ENCODE assay signal across 20 mouse cellular contexts in genomic region chr12:83163721-83164120, GRCm38 (mm10).
DNase-seq lines count a peak whose midpoint lies in the region; ATAC-seq and TF ChIP-seq lines count a peak whose summit lies in the region.
"Had no signal": no experiment of that assay in that cellular context is flagged by ENCODE, and none has a peak within 500 bp of the region (broad histone marks: within the 10 kb centered on the region; RNA-seq: fewer than 3 reads in every experiment).

No protein-coding gene starts in this region.

- H3K4me1 ChIP-seq in hindbrain, postnatal 0 days (ENCODE audit: insufficient read depth, low read length): peaks cover 5% of the 10 kb centered on the region; the same call in 1 of the 2 replicates
- H3K4me1 ChIP-seq in hindbrain, embryonic 12.5 days: 0 out of 2 replicates have a peak, but pooled peaks cover 7% of the 10 kb centered on the region
- peaks cover 2% of the 10 kb centered on the region for H3K4me1 ChIP-seq in liver, embryonic 16.5 days (ENCODE audit: control insufficient read depth, low read depth, low read length)
- H3K4me1 ChIP-seq: embryonic facial prominence, embryonic 15.5 days; limb, embryonic 12.5 days; neural tube, embryonic 12.5 days had no signal

- WGBS in hindbrain, postnatal 0 days: 46% methylated on average over 5 of the region's 5 CpGs
- 74% methylated on average over 5 of the region's 5 CpGs for WGBS in hindbrain, embryonic 12.5 days
- WGBS in liver, embryonic 16.5 days (ENCODE audit: insufficient replicate concordance): 38% methylated on average over 5 of the region's 5 CpGs

- peak; percentile 74; the same call in 1 of the 2 replicates for ATAC-seq in hindbrain, postnatal 0 days
- no peak for ATAC-seq in hindbrain, embryonic 12.5 days (ENCODE audit: low FRiP score)
- peak; percentile 62 for ATAC-seq in liver, embryonic 16.5 days (ENCODE audit: low read depth)
- ATAC-seq: forebrain, embryonic 14.5 days had no signal

- TF ChIP-seq CTCF in hindbrain, postnatal 0 days (IDR thresholded peaks at IDR 0.05; ENCODE audit: low read depth): no peak

- peak; percentile 27 for DNase-seq in gastrocnemius, postnatal 25 days
- DNase-seq in gastrocnemius, adult 8-10 months (ENCODE audit: low spot score in 2 of 2): no peak
- no peak for DNase-seq in hindbrain, postnatal 0 days (ENCODE audit: low spot score)
- DNase-seq in brain, adult 2 months (ENCODE audit: low read depth, low spot score): peak; percentile 61
- no peak for DNase-seq in urinary bladder, postnatal 4 days (ENCODE audit: low spot score in 2 of 2)
- DNase-seq in thymus, postnatal 36 days: no peak
- DNase-seq: adrenal gland, adult 2 months; B cell, adult 2 months; cerebellum, adult 8-10 months; kidney, adult 8-10 months; right cerebral cortex, postnatal 25 days; thymus, adult 18-20 months had no signal

- no peaks in the 10 kb centered on the region for H3K27me3 ChIP-seq in hindbrain, postnatal 0 days (ENCODE audit: insufficient read depth, low read length)
- H3K27me3 ChIP-seq in hindbrain, embryonic 12.5 days: no peaks in the 10 kb centered on the region
- no peaks in the 10 kb centered on the region for H3K27me3 ChIP-seq in liver, embryonic 16.5 days (ENCODE audit: control insufficient read depth, insufficient read depth, low read depth, low read length)
- H3K27me3 ChIP-seq: embryonic facial prominence, embryonic 15.5 days; limb, embryonic 12.5 days; neural tube, embryonic 12.5 days had no signal

- no peaks in the 10 kb centered on the region for H3K9me3 ChIP-seq in hindbrain, postnatal 0 days (ENCODE audit: low read length)
- H3K9me3 ChIP-seq in hindbrain, embryonic 12.5 days (replicated peaks): no peaks in the 10 kb centered on the region
- H3K9me3 ChIP-seq in liver, embryonic 16.5 days (replicated peaks; ENCODE audit: control insufficient read depth, low read length): no peaks in the 10 kb centered on the region
- H3K9me3 ChIP-seq: embryonic facial prominence, embryonic 15.5 days; limb, embryonic 12.5 days; megakaryocyte, embryonic 14.5 days; neural tube, embryonic 12.5 days had no signal

- no peak overlapping the region for H3K27ac ChIP-seq in hindbrain, postnatal 0 days
- H3K27ac ChIP-seq in hindbrain, embryonic 12.5 days: no peak overlapping the region
- H3K27ac ChIP-seq in liver, embryonic 16.5 days (ENCODE audit: low read length): 0 out of 2 replicates have a peak overlapping the region, but pooled peaks have one; percentile 29
- H3K27ac ChIP-seq: embryonic facial prominence, embryonic 15.5 days; hindbrain, embryonic 14.5 days; limb, embryonic 12.5 days; neural tube, embryonic 12.5 days had no signal

- H3K4me2 ChIP-seq in hindbrain, postnatal 0 days (ENCODE audit: low read depth, low read length): no peak overlapping the region
- no peak overlapping the region for H3K4me2 ChIP-seq in hindbrain, embryonic 12.5 days (replicated peaks)
- no peak overlapping the region for H3K4me2 ChIP-seq in liver, embryonic 16.5 days (ENCODE audit: low read depth, low read length)
- H3K4me2 ChIP-seq: embryonic facial prominence, embryonic 15.5 days; hindbrain, embryonic 14.5 days; limb, embryonic 12.5 days; neural tube, embryonic 12.5 days had no signal

- no peaks in the 10 kb centered on the region for H3K36me3 ChIP-seq in hindbrain, postnatal 0 days (ENCODE audit: insufficient read depth, low read length)
- no peaks in the 10 kb centered on the region for H3K36me3 ChIP-seq in hindbrain, embryonic 12.5 days
- no peaks in the 10 kb centered on the region for H3K36me3 ChIP-seq in liver, embryonic 16.5 days (ENCODE audit: control insufficient read depth, insufficient read depth)
- H3K36me3 ChIP-seq: embryonic facial prominence, embryonic 15.5 days; limb, embryonic 12.5 days; neural tube, embryonic 12.5 days had no signal

- H3K9ac ChIP-seq in hindbrain, postnatal 0 days (replicated peaks; ENCODE audit: low read length): no peak overlapping the region
- H3K9ac ChIP-seq in hindbrain, embryonic 12.5 days: no peak overlapping the region
- H3K9ac ChIP-seq in liver, embryonic 16.5 days (ENCODE audit: low read depth, low read length): no peak overlapping the region
- H3K9ac ChIP-seq: embryonic facial prominence, embryonic 15.5 days; hindbrain, embryonic 14.5 days; limb, embryonic 12.5 days; neural tube, embryonic 12.5 days had no signal

- H3K4me3 ChIP-seq in hindbrain, postnatal 0 days (ENCODE audit: low read length): no peak overlapping the region
- no peak overlapping the region for H3K4me3 ChIP-seq in hindbrain, embryonic 12.5 days
- H3K4me3 ChIP-seq in liver, embryonic 16.5 days (ENCODE audit: low read depth, low read length): no peak overlapping the region
- H3K4me3 ChIP-seq: embryonic facial prominence, embryonic 15.5 days; limb, embryonic 12.5 days; megakaryocyte, embryonic 14.5 days; neural tube, embryonic 12.5 days had no signal

Comparison
In these comparisons a context has a peak if more than half of its experiments do, and no peak if none do; other contexts are left out.
1. DNase-seq: peak in gastrocnemius, postnatal 25 days (single experiment) and brain, adult 2 months (single experiment); none in gastrocnemius, adult 8-10 months (0 of 2), hindbrain, postnatal 0 days (single experiment), urinary bladder, postnatal 4 days (0 of 2) and thymus, postnatal 36 days (0 of 2).